Mouse (Mus musculus) bone marrow macrophage, adult 2 months (primary cell): ENCODE results near the gene Vip.

ENCODE experiments used
- CTCF ChIP-seq: IDR thresholded peaks from 2 replicates; pipeline ENCODE4 v1.5.1; 2012; ENCODE audit warnings: low read depth, mild to moderate bottlenecking, low read length, moderate library complexity
- POLR2A ChIP-seq: IDR thresholded peaks from 2 replicates; pipeline ENCODE4 v1.6.1; 2012; ENCODE audit warnings: mild to moderate bottlenecking, low read depth, low read length, borderline replicate concordance

- no peak for TF ChIP-seq CTCF
- TF ChIP-seq POLR2A, result no peak
These were observed 46.6 kb downstream of the Vip start for GRCm38 (mm10) chr10:5685608-5686007.
